Mouse (Mus musculus): ENCODE results near the gene Rpl7a. TPM values are rescaled to one million over a fixed set of nuclear protein-coding genes. Genes with fewer than 3 reads are reported as not detected.

Gene Rpl7a
- polyA plus RNA-seq, 1 experiment from 2014 or later, result 600 TPM

Other genes starting within 250 kb of the Rpl7a start
- gene Lcn4, start 239.5 kb upstream of the Rpl7a start, polyA plus RNA-seq (2016; fragmentation: Nextera tagmentation; extraction: Ambion mirVana), result not detected in 2 replicates
- not detected in 2 replicates for gene Abo, start 45.8 kb upstream of the Rpl7a start, polyA plus RNA-seq (2016; fragmentation: Nextera tagmentation; extraction: Ambion mirVana)
- 33.5 and 36.2 TPM in 2 replicates for gene Surf6, start 7.9 kb upstream of the Rpl7a start, polyA plus RNA-seq (2016; fragmentation: Nextera tagmentation; extraction: Ambion mirVana)
- gene Med22, start 87 bp upstream of the Rpl7a start, polyA plus RNA-seq (2016; fragmentation: Nextera tagmentation; extraction: Ambion mirVana), result 62.4 and 66.5 TPM in 2 replicates
- 45.5 and 48.3 TPM in 2 replicates for gene Surf2, start 5.6 kb downstream of the Rpl7a start, polyA plus RNA-seq (2016; fragmentation: Nextera tagmentation; extraction: Ambion mirVana)
- 53.7 and 54.2 TPM in 2 replicates for gene Surf1, start 5.8 kb downstream of the Rpl7a start, polyA plus RNA-seq (2016; fragmentation: Nextera tagmentation; extraction: Ambion mirVana)
- 187 and 188 TPM in 2 replicates for gene Surf4, start 23.2 kb downstream of the Rpl7a start, polyA plus RNA-seq (2016; fragmentation: Nextera tagmentation; extraction: Ambion mirVana)
- gene Stkld1, start 23.3 kb downstream of the Rpl7a start, polyA plus RNA-seq (2016; fragmentation: Nextera tagmentation; extraction: Ambion mirVana), result 0.13 TPM in 1 of 2 replicates, not detected in the other
- 54.0 and 54.7 TPM in 2 replicates for gene Rexo4, start 53.6 kb downstream of the Rpl7a start, polyA plus RNA-seq (2016; fragmentation: Nextera tagmentation; extraction: Ambion mirVana)
- 0.06 and 0.11 TPM in 2 replicates for gene Adamts13, start 62.7 kb downstream of the Rpl7a start, polyA plus RNA-seq (2016; fragmentation: Nextera tagmentation; extraction: Ambion mirVana)
- 96.5 and 100 TPM in 2 replicates for gene Cacfd1, start 99.2 kb downstream of the Rpl7a start, polyA plus RNA-seq (2016; fragmentation: Nextera tagmentation; extraction: Ambion mirVana)
- 1.5 and 1.8 TPM in 2 replicates for gene Slc2a6, start 117.2 kb downstream of the Rpl7a start, polyA plus RNA-seq (2016; fragmentation: Nextera tagmentation; extraction: Ambion mirVana)
- 16.9 and 24.6 TPM in 2 replicates for gene Mymk, start 161.4 kb downstream of the Rpl7a start, polyA plus RNA-seq (2016; fragmentation: Nextera tagmentation; extraction: Ambion mirVana)
- 11.8 and 12.3 TPM in 2 replicates for gene Adamtsl2, start 168.6 kb downstream of the Rpl7a start, polyA plus RNA-seq (2016; fragmentation: Nextera tagmentation; extraction: Ambion mirVana)
- 0.52 and 0.75 TPM in 2 replicates for gene Fam163b, start 231.7 kb downstream of the Rpl7a start, polyA plus RNA-seq (2016; fragmentation: Nextera tagmentation; extraction: Ambion mirVana)